Mouse (Mus musculus): ENCODE results near the gene Mpdz.

- no peak for TF ChIP-seq CTCF (IDR thresholded peaks at IDR 0.05; ENCODE audit: insufficient read depth, low read length)
- no peak for TF ChIP-seq POLR2A (IDR thresholded peaks at IDR 0.05; ENCODE audit: borderline replicate concordance, extremely low read depth, low read depth, low read length)
Observed at GRCm38 (mm10) chr4:81414684-81415323, 27.8 kb downstream of the Mpdz start.
